Mouse (Mus musculus): Measurements from ENCODE around the gene Phc1.

GRCm38 (mm10) chr6:122288263-122288662 is 52.1 kb downstream of the Phc1 start:
- no peak for TF ChIP-seq POLR2A (IDR thresholded peaks at IDR 0.05; ENCODE audit: borderline replicate concordance, insufficient read depth, low read length)
- peak; percentile 20; the same call in 1 of the 2 replicates for TF ChIP-seq CTCF (IDR thresholded peaks at IDR 0.05; ENCODE audit: borderline replicate concordance, insufficient read depth, low read depth, low read length)

Data from cerebellum, adult 2 months (tissue).